Mouse (Mus musculus): ENCODE data around the gene Olfr51.

DNA sequence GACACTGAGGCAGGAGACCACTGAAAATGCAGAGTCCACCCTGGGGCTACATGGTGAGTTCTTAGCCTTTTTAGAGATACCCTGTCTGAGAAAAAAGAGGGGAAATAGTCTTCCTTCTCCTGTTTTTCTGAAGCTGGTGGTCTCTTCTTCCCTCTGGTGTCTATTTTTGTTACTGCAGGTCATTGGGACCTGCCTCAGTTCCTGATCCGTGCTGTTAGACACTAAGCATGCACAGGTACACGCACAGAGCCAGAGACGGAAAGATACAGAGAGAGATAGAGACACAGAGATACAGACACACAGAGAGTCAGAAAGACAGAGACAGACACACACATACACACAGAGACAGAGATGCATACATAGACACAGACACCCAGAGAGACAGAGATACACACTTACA lies 49.8 kb downstream of the Olfr51 start:
- TF ChIP-seq POLR2A (IDR thresholded peaks at IDR 0.05; ENCODE audit: borderline replicate concordance, control insufficient read depth, low read depth, low read length), result no peak
- TF ChIP-seq CTCF (IDR thresholded peaks at IDR 0.05; ENCODE audit: control insufficient read depth, insufficient read depth, low read length), result no peak
